Mouse (Mus musculus): ENCODE data around the gene Phf13. TPM values are rescaled to one million over a fixed set of nuclear protein-coding genes. Genes with fewer than 3 reads are reported as not detected.

Phf13 gene
- polyA plus RNA-seq (2014; fragmentation: Nextera tagmentation; extraction: Ambion mirVana) = 23.1 and 25.8 TPM in 2 replicates

DNA sequence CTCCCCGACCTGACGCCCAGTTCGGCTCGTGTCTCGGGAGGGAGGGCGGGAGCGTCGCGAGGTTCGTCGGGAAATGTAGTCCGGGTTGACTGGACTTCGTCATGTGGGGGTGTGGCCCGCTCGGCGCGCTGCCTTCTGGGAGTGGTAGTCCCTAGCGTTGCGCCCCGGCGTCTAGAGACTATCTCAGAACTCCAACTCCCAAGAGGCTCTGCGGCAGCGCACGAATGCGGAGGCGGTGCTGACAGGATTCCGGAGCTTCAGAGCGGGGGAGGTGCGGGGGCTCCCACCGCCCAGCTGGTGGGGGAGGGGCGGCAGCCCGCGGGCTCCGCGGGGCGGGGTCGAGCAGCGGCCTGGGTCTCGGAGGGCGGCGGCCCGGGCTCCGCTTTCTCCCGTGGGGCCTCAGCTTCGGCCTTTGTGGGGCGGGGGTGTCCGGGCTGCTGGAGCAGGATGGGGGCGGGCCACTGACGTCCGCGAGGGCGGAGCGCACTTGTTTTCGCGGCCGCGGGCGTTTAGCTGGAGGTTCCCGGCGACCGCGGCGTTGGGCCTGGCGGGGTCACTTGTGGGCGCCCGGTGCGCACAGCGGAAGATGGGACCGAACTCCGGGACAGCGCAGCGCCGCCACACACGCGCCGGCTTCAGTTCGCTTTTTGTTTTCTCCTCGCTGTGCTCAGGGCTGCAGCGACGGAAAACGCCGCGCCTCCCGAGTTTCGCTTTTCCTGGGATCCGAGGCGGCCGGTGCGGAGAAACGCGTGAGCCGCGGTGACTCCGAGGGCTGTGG is at the start of gene Phf13:
Phf13 (minus strand) TSS at position 86 of the 778 bp plus-strand sequence.
- WGBS = under 1% methylated on average over 91 of the region's 94 CpGs
- DNase-seq (ENCODE audit: low spot score) (peak; percentile 100), ATAC-seq (replicated peaks; ENCODE audit: insufficient number of reproducible peaks, low FRiP score, low TSS enrichment, low read depth) (peak; percentile 95)
- peak within 1 kb of the TSS; percentile 93 for H3K9ac ChIP-seq (replicated peaks; ENCODE audit: low read length)
- peak within 1 kb of the TSS; percentile 100 for H3K4me3 ChIP-seq (ENCODE audit: low read depth, low read length)
- H3K9me3 ChIP-seq (replicated peaks; ENCODE audit: control insufficient read depth, low read length) = no peaks in the 10 kb centered on the region
- peaks cover 4% of the 10 kb centered on the region for H3K4me1 ChIP-seq (ENCODE audit: control insufficient read depth, insufficient read depth, low read length)
- H3K27me3 ChIP-seq (ENCODE audit: control insufficient read depth, insufficient read depth, low read length) = no peaks in the 10 kb centered on the region
- peak within 1 kb of the TSS; percentile 68 for H3K4me2 ChIP-seq (ENCODE audit: low read depth, low read length)
- peak within 1 kb of the TSS; percentile 82 for H3K27ac ChIP-seq (replicated peaks; ENCODE audit: low read depth, low read length)
- H3K36me3 ChIP-seq (replicated peaks; ENCODE audit: control insufficient read depth, insufficient read depth, low read depth, low read length) = peaks cover 7% of the 10 kb centered on the region

DNA sequence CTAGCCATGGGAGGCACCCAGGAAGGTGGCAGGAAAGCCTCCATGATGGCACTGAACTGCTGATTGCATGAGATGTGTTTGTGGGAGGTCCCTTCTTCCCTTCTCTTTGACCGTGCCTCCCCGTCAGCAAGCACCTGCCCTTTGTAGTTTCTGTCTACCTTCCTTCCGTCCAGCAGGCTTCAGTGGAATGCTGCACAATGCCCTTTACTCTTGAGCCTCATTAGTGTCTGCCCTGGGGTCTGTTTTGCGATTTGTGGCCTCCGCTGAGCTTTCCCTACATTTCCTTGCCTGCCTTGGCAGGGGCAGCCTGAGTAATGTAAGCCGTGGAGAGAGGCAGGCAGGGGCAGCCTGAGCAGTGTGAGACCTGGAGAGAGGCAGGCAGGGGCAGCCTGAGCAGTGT is 48.6 kb upstream of the Phf13 start:
- Histone ChIP-seq H3K4me1 (ENCODE audit: control insufficient read depth, insufficient read depth, low read length) (no peaks in the 10 kb centered on the region), H3K4me3 (ENCODE audit: low read depth, low read length) (no peak overlapping the region), H3K36me3 (replicated peaks; ENCODE audit: control insufficient read depth, insufficient read depth, low read depth, low read length) (peaks cover 32% of the 10 kb centered on the region), H3K4me2 (ENCODE audit: low read depth, low read length) (no peak overlapping the region), H3K27ac (replicated peaks; ENCODE audit: low read depth, low read length) (no peak overlapping the region), H3K9ac (replicated peaks; ENCODE audit: low read length) (no peak overlapping the region), H3K9me3 (replicated peaks; ENCODE audit: control insufficient read depth, low read length) (no peaks in the 10 kb centered on the region), H3K27me3 (ENCODE audit: control insufficient read depth, insufficient read depth, low read length) (no peaks in the 10 kb centered on the region)
- 78% methylated on average over 6 of the region's 6 CpGs for WGBS
- DNase-seq (ENCODE audit: low spot score) (no peak), ATAC-seq (replicated peaks; ENCODE audit: insufficient number of reproducible peaks, low FRiP score, low TSS enrichment, low read depth) (no peak)

DNA sequence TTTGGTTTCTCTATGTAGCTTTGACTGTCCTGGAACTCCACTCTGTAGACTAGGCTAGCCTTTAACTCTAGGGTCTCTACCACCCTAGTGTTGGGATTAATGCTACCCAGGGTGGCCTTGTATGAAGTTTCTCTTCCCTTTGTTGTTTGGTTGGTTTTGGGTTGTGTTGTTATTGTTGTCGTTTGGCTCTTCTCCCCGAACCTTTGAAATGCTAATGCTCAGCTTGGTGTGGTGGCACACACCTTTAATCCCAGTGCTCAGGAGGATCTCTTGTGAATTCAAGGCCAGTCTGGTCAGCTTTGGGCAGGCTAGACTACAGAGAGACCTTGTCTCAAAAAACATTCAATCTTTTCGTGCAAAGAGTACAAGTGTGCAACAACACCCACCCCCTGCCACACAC is 47.1 kb upstream of the Phf13 start:
- peaks cover 32% of the 10 kb centered on the region for H3K36me3 ChIP-seq (replicated peaks; ENCODE audit: control insufficient read depth, insufficient read depth, low read depth, low read length)
- no peak overlapping the region for H3K27ac ChIP-seq (replicated peaks; ENCODE audit: low read depth, low read length)
- no peak for ATAC-seq (replicated peaks; ENCODE audit: insufficient number of reproducible peaks, low FRiP score, low TSS enrichment, low read depth)
- no peaks in the 10 kb centered on the region for H3K4me1 ChIP-seq (ENCODE audit: control insufficient read depth, insufficient read depth, low read length)
- H3K4me2 ChIP-seq (ENCODE audit: low read depth, low read length) = no peak overlapping the region
- H3K27me3 ChIP-seq (ENCODE audit: control insufficient read depth, insufficient read depth, low read length) = no peaks in the 10 kb centered on the region
- no peak for DNase-seq (ENCODE audit: low spot score)
- no peaks in the 10 kb centered on the region for H3K9me3 ChIP-seq (replicated peaks; ENCODE audit: control insufficient read depth, low read length)
- H3K9ac ChIP-seq (replicated peaks; ENCODE audit: low read length) = no peak overlapping the region
- H3K4me3 ChIP-seq (ENCODE audit: low read depth, low read length) = no peak overlapping the region
- 86% methylated on average over 3 of the region's 3 CpGs for WGBS

DNA sequence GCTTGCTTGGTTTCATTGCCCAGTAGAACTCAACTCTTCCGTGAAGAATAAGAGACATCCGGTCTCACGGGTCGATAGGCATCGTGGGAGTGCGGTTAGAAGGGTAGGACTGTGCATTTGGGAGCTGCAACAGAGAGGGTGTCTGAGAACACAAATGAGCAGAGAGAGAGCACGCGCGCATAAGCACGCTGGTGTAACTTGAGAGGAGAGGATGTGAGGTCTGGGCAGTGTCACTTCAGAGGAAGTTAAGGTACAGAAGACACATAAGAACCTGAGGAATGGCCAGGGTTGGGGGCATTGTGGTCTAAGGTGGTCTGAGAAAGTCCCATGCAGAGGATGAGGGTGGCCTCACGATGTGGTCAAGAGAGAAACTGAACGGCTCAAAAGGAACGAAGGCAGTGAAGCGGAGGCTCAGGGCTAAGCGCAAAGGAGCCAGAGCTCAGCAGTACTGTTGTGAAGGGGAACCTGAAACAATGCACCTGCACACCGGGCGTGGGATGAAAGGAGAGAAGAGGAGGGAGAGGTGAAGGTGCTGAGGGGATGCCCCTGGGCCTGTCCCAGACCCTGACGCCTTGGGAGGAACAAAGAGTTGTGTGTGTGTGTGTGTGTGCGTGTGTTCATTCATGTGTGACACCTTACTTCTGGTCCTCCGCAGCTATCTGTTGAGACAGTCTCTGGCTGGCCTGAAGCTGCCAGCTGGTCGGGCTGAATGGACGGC is 46.0 kb upstream of the Phf13 start:
- no peak overlapping the region for H3K27ac ChIP-seq (replicated peaks; ENCODE audit: low read depth, low read length)
- H3K36me3 ChIP-seq (replicated peaks; ENCODE audit: control insufficient read depth, insufficient read depth, low read depth, low read length) = peaks cover 32% of the 10 kb centered on the region
- H3K4me1 ChIP-seq (ENCODE audit: control insufficient read depth, insufficient read depth, low read length) = no peaks in the 10 kb centered on the region
- ATAC-seq (replicated peaks; ENCODE audit: insufficient number of reproducible peaks, low FRiP score, low TSS enrichment, low read depth) = no peak
- no peaks in the 10 kb centered on the region for H3K9me3 ChIP-seq (replicated peaks; ENCODE audit: control insufficient read depth, low read length)
- no peaks in the 10 kb centered on the region for H3K27me3 ChIP-seq (ENCODE audit: control insufficient read depth, insufficient read depth, low read length)
- 95% methylated on average over 22 of the region's 22 CpGs for WGBS
- no peak overlapping the region for H3K4me2 ChIP-seq (ENCODE audit: low read depth, low read length)
- no peak overlapping the region for H3K4me3 ChIP-seq (ENCODE audit: low read depth, low read length)
- DNase-seq (ENCODE audit: low spot score) = no peak
- H3K9ac ChIP-seq (replicated peaks; ENCODE audit: low read length) = no peak overlapping the region

DNA sequence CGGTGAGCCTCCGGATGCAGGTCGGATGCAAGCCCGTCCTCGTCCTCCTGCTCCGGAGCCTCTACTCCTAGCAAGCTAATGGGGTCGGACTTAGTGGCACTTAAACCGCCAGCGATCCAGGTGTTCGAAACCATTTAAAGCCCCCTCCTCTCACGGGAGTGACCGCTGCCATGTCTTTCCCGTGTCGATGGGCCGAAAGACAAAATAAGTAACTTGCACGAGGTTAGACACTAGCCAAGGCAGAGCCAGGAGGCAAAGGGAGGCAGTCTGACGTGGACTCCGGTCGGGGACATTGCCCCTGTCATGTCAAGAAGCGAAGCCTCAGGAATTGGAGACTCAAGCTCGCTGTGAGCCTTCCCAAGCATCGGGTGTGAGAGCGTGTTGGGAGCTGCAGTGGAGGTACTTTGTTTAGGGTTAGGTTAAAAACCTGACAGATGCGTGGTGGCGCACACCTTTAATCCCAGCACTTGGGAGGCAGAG is 43.8 kb upstream of the Phf13 start:
- H3K4me2 ChIP-seq (ENCODE audit: low read depth, low read length) = peak overlapping the region; percentile 61
- WGBS = 5% methylated on average over 25 of the region's 25 CpGs
- no peak overlapping the region for H3K27ac ChIP-seq (replicated peaks; ENCODE audit: low read depth, low read length)
- peak overlapping the region; percentile 86 for H3K9ac ChIP-seq (replicated peaks; ENCODE audit: low read length)
- ATAC-seq (replicated peaks; ENCODE audit: insufficient number of reproducible peaks, low FRiP score, low TSS enrichment, low read depth) = peak; percentile 15
- no peaks in the 10 kb centered on the region for H3K27me3 ChIP-seq (ENCODE audit: control insufficient read depth, insufficient read depth, low read length)
- no peak for DNase-seq (ENCODE audit: low spot score)
- H3K4me1 ChIP-seq (ENCODE audit: control insufficient read depth, insufficient read depth, low read length) = no peaks in the 10 kb centered on the region
- H3K4me3 ChIP-seq (ENCODE audit: low read depth, low read length) = peak overlapping the region; percentile 98
- H3K36me3 ChIP-seq (replicated peaks; ENCODE audit: control insufficient read depth, insufficient read depth, low read depth, low read length) = peaks cover 24% of the 10 kb centered on the region
- no peaks in the 10 kb centered on the region for H3K9me3 ChIP-seq (replicated peaks; ENCODE audit: control insufficient read depth, low read length)

DNA sequence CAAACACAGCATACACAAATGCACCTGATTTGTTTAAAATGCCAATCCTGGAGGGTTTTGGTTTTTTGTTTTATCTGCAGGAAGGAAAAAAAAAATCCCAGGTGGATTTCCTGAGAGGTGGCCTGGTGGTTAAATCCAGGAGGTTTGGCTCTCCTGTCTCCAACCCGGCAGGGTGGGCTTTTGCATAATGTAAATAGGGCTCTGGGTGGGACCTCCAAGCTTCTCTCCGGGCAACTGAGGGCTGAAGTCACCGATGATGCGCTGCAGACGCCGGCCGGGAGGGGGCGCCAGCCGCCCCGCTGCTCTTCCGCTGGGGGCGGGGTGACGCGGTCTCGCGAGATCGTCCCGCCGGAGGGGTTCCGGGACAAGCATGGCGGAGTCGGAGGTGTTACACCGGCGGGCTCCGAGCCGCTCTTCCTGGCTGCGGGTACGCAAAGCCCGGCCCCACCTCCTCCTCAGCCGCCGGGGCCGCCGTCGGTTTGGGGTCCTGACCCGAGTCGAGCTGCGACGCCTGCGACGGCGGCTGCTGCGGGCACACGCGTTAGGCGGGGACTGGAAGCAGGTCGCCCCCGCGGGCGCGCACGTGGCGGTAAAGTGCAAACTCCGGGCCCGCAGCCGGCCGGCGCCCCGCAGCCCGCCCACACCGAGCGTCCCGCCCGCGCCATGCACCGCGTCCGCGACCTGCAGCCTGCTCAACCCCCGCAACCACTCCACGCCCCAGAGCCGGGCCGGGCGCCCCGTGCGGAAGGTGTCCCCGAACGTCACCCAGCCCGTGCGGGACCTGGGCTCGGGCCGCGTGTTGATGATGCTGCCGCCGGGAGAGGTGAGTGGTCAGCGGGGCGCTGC is 43.1 kb upstream of the Phf13 start, which contains the start of gene Nol9:
Nol9 (plus strand) TSS at position 337 of the 846 bp plus-strand sequence.
- Histone ChIP-seq H3K4me1 (ENCODE audit: control insufficient read depth, insufficient read depth, low read length) (no peaks in the 10 kb centered on the region), H3K27ac (replicated peaks; ENCODE audit: low read depth, low read length) (no peak within 1 kb of the TSS)
- ATAC-seq (replicated peaks; ENCODE audit: insufficient number of reproducible peaks, low FRiP score, low TSS enrichment, low read depth) = peak; percentile 80

DNA sequence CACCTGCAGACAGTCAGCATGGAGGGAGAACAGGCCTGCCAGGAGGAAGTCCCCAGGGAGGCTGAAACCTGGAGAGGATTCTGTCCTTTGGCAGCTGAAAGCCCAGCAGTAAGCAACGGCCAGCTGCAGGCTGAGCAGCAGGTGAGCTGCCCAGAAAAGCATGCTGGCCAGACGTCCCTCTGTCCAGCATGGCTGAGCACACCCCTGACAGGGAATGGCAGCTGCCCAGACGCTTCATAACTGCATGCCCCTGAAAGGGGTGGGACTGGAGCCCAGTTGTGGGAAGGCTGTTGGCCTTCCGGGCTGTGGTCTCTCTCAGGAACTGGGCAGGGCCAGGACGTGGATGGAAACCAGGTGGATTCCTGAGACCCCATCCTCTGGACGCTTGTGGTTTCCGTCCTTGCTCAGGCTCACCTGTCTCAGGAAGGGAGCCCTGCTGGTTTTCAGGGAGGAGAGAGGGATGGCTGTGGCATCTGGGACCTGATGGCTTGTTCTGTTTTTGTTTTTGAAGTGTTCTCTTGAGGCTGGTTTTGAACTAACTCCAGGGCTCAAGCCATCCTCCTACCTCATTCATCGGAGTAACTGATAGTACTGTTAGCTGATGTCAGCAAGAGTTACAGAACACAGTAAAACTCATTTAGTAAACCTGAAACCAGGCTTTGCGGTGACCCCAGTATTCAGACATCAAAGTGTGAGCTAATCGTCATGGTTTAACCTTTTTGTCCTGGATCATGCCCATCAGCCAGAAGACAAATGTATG is 42.3 kb upstream of the Phf13 start, which contains the start of gene Tas1r1:
Tas1r1 (minus strand) TSS at position 344 of the 760 bp plus-strand sequence.
- DNase-seq (ENCODE audit: low spot score) (no peak), ATAC-seq (replicated peaks; ENCODE audit: insufficient number of reproducible peaks, low FRiP score, low TSS enrichment, low read depth) (0 out of 2 replicates have a peak, but pooled peaks have one; percentile 44)
- peak within 1 kb of the TSS; percentile 98 for H3K4me3 ChIP-seq (ENCODE audit: low read depth, low read length)
- H3K9me3 ChIP-seq (replicated peaks; ENCODE audit: control insufficient read depth, low read length) = no peaks in the 10 kb centered on the region
- peak within 1 kb of the TSS; percentile 61 for H3K4me2 ChIP-seq (ENCODE audit: low read depth, low read length)
- H3K9ac ChIP-seq (replicated peaks; ENCODE audit: low read length) = peak within 1 kb of the TSS; percentile 86
- H3K27ac ChIP-seq (replicated peaks; ENCODE audit: low read depth, low read length) = no peak within 1 kb of the TSS
- no peaks in the 10 kb centered on the region for H3K27me3 ChIP-seq (ENCODE audit: control insufficient read depth, insufficient read depth, low read length)
- no peaks in the 10 kb centered on the region for H3K4me1 ChIP-seq (ENCODE audit: control insufficient read depth, insufficient read depth, low read length)
- peaks cover 17% of the 10 kb centered on the region for H3K36me3 ChIP-seq (replicated peaks; ENCODE audit: control insufficient read depth, insufficient read depth, low read depth, low read length)
- 48% methylated on average over 10 of the region's 10 CpGs for WGBS

More for the DNA sequence above, 43.1 kb upstream of the Phf13 start, which contains the start of gene Nol9:
- no peaks in the 10 kb centered on the region for H3K27me3 ChIP-seq (ENCODE audit: control insufficient read depth, insufficient read depth, low read length)
- H3K4me2 ChIP-seq (ENCODE audit: low read depth, low read length) = peak within 1 kb of the TSS; percentile 61
- peak; percentile 93 for DNase-seq (ENCODE audit: low spot score)
- peaks cover 24% of the 10 kb centered on the region for H3K36me3 ChIP-seq (replicated peaks; ENCODE audit: control insufficient read depth, insufficient read depth, low read depth, low read length)
- peak within 1 kb of the TSS; percentile 86 for H3K9ac ChIP-seq (replicated peaks; ENCODE audit: low read length)
- H3K4me3 ChIP-seq (ENCODE audit: low read depth, low read length) = peak within 1 kb of the TSS; percentile 98
- H3K9me3 ChIP-seq (replicated peaks; ENCODE audit: control insufficient read depth, low read length) = no peaks in the 10 kb centered on the region
- under 1% methylated on average over 84 of the region's 86 CpGs for WGBS

All from embryonic facial prominence, embryonic 11.5 days (tissue).